Mouse (Mus musculus) liver, embryonic 14.5 days (tissue): ENCODE results near the gene Rapgef1. TPM values are rescaled to one million over a fixed set of nuclear protein-coding genes. Genes with fewer than 3 reads are reported as not detected.

Source experiments
- ATAC-seq: fragments of 200-750 bp; cut with Nextera tagmentation; 2 replicates; pipeline ENCODE4 v1.8.0; 2017; ENCODE audit warnings: moderate number of reproducible peaks, mild to moderate bottlenecking, moderate library complexity; ENCODE audit not compliant: insufficient read depth
- DNase-seq, 3 experiments: peaks; one replicate each; pipeline ENCODE4 v3.0.0-alpha.2; 2012 to 2013; ENCODE audit warnings: low read depth in 3 of 3, low spot score in 3 of 3
- H3K27ac ChIP-seq: fragments of 300-500 bp; sonication (generic); 2 replicates; pipeline ENCODE4 v1.5.1; 2014; ENCODE audit warnings: moderate library complexity, mild to moderate bottlenecking, control low read depth, inconsistent platforms
- H3K27me3 ChIP-seq: fragments of 300-500 bp; sonication (generic); 2 replicates; pipeline ENCODE4 v1.6.1; 2014; ENCODE audit warnings: mild to moderate bottlenecking, low read length, moderate library complexity; ENCODE audit not compliant: control insufficient read depth, insufficient read depth
- H3K36me3 ChIP-seq: fragments of 300-500 bp; sonication (generic); replicated peaks from 2 replicates; pipeline ENCODE4 v1.6.1; 2014; ENCODE audit warnings: low read depth; ENCODE audit not compliant: control insufficient read depth, insufficient read depth
- H3K4me1 ChIP-seq, 2 experiments: fragments of 200-500 bp in 1 of 2; fragments of 300-500 bp in 1 of 2; sonication (generic) in 1 of 2; replicated peaks; 2 replicates each; pipeline ENCODE4 v1.6.1; 2012 to 2014; ENCODE audit warnings: antibody characterized with exemption in 1 of 2, inconsistent platforms in 1 of 2, low read length in 1 of 2; ENCODE audit not compliant: control insufficient read depth in 2 of 2, insufficient read depth in 2 of 2
- H3K4me2 ChIP-seq: fragments of 300-500 bp; sonication (generic); 2 replicates; pipeline ENCODE4 v1.6.1; 2014; ENCODE audit warnings: low read depth, mild to moderate bottlenecking, control low read depth, moderate library complexity
- H3K4me3 ChIP-seq, 2 experiments: fragments of 200-500 bp in 1 of 2; fragments of 300-500 bp in 1 of 2; sonication (generic) in 1 of 2; 2 replicates each; pipeline ENCODE4 v1.5.1; 2012 to 2014; ENCODE audit warnings: low read depth in 2 of 2, low read length in 2 of 2, mild to moderate bottlenecking in 2 of 2, control low read depth in 1 of 2, inconsistent platforms in 1 of 2, moderate library complexity in 1 of 2; ENCODE audit not compliant: insufficient read depth in 1 of 2
- H3K9ac ChIP-seq: fragments of 300-500 bp; sonication (generic); replicated peaks from 2 replicates; pipeline ENCODE4 v1.6.1; 2014; ENCODE audit warnings: mild to moderate bottlenecking, control low read depth, moderate library complexity
- H3K9me3 ChIP-seq: fragments of 300-500 bp; sonication (generic); 2 replicates; pipeline ENCODE4 v1.6.1; 2016; ENCODE audit warnings: low read length, mixed read lengths; ENCODE audit not compliant: control insufficient read depth
- CTCF ChIP-seq: IDR thresholded peaks from 2 replicates; pipeline ENCODE4 v1.5.1; 2016; ENCODE audit warnings: antibody characterized with exemption, low read depth, control low read depth
- EP300 ChIP-seq: IDR thresholded peaks from 2 replicates; pipeline ENCODE4 v1.6.1; 2016; ENCODE audit warnings: antibody characterized with exemption, low read depth
- WGBS: fragments of 180-500 bp; shearing (Covaris S2); extraction: QIAGEN DNeasy Blood & Tissue Kit; methylation state at CpG from one replicate; pipeline ENCODE4 v1.1.7; 2014; ENCODE audit not compliant: insufficient replicate concordance; 5-methylcytosine and 5-hydroxymethylcytosine counted together
- polyA plus RNA-seq, 2 experiments: library from polyadenylated mRNA; depleted of rRNA in 1 of 2; stranded (reverse) in 1 of 2; unstranded in 1 of 2; fragments of >200 nt; fragmentation: Nextera tagmentation in 1 of 2; extraction: Ambion mirVana in 1 of 2; gene quantifications; 2 replicates each; pipeline versions ENCODE4 v1.2.1 to v1.2.3; 2012 to 2014

The Rapgef1 gene
- polyA plus RNA-seq, 2 experiments = 3.9 to 11.1 TPM

DNA sequence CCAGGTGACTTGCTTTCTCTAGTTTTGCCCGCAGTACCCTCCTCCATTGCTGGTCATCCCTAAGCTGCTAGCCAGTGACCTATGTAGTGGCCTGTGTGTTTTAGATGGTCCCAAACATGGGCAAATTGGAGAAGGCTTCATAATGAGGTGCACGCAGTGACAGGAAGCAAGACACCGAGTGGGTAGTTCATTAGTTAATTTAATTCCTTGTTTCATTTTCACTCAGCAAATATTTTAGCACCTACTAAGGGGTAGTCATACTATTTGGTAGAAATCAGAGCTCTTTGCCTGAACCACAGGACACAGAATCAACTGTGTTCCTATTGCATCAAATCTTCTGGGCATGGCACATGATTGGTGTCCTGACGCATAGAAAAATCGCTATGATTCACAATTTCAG is 35.9 kb downstream of the Rapgef1 start:
- no peak overlapping the region for H3K4me2 ChIP-seq
- no peak overlapping the region for H3K27ac ChIP-seq
- no peak for ATAC-seq
- H3K4me3 ChIP-seq = no peak overlapping the region
- H3K27me3 ChIP-seq = no peaks in the 10 kb centered on the region
- 72% methylated on average over 5 of the region's 5 CpGs for WGBS
- no peak overlapping the region for H3K9ac ChIP-seq
- no peaks in the 10 kb centered on the region; a peak in 1 of 4 replicates for H3K4me1 ChIP-seq
- no peak for DNase-seq
- TF ChIP-seq EP300 (no peak), CTCF (no peak)
- H3K9me3 ChIP-seq = no peaks in the 10 kb centered on the region
- no peaks in the 10 kb centered on the region for H3K36me3 ChIP-seq

DNA sequence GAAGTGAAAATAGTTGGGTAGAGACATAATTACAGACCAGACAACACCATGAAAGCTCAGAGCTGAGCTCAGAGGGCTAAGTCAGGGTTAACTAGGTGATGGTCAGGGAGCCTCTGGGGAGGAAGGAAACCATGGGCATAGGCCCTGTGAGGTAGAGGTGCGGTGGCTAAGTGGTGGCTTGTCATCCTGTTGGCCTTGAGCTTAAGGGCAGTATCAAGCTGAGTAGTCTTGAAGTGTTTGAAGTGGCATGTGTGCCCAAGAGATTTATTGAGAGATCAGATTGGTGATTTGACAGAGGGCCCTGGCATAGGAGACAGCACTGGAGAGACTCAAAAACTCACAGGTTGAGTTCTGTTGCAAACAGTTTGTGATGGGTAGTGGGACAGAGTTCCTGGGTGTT is 36.6 kb downstream of the Rapgef1 start:
- WGBS = 48% methylated on average over 1 of the region's 1 CpGs
- no peak for TF ChIP-seq EP300
- TF ChIP-seq CTCF = no peak
- Histone ChIP-seq H3K4me2 (no peak overlapping the region), H3K4me1 (peaks cover 0 to 6% of the 10 kb centered on the region in 2 experiments; a peak in 2 of 4 replicates), H3K27ac (no peak overlapping the region), H3K9ac (no peak overlapping the region), H3K4me3 (no peak overlapping the region), H3K36me3 (no peaks in the 10 kb centered on the region), H3K27me3 (no peaks in the 10 kb centered on the region), H3K9me3 (no peaks in the 10 kb centered on the region)
- ATAC-seq (no peak), DNase-seq (no peak)

DNA sequence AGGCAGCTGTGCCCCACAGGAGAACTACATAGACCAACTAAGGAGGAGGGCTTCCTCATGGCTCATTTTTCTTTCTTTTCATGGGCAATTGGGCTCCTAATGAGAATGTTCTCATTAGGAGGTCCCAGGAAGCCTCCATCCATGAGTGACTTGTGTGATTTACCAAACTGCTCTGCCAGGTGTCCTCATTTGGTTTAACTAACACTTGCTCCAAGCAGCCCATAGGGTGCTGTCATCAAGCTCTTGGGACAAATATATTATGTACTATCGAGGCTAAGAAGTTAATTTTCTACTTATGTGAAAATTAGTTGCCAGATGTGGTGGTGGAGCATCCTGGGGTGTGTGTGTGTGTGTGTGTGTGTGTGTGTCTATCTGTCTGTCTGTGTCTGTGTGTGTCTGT is 37.6 kb downstream of the Rapgef1 start:
- Histone ChIP-seq H3K4me1 (peaks cover 0 to 14% of the 10 kb centered on the region in 2 experiments; a peak in 2 of 4 replicates), H3K36me3 (no peaks in the 10 kb centered on the region), H3K27ac (no peak overlapping the region), H3K9ac (no peak overlapping the region), H3K27me3 (no peaks in the 10 kb centered on the region), H3K4me2 (no peak overlapping the region), H3K9me3 (no peaks in the 10 kb centered on the region), H3K4me3 (no peak overlapping the region)
- ATAC-seq (no peak), DNase-seq (no peak)
- no peak for TF ChIP-seq CTCF
- no peak for TF ChIP-seq EP300
- 64% methylated on average over 1 of the region's 1 CpGs for WGBS

DNA sequence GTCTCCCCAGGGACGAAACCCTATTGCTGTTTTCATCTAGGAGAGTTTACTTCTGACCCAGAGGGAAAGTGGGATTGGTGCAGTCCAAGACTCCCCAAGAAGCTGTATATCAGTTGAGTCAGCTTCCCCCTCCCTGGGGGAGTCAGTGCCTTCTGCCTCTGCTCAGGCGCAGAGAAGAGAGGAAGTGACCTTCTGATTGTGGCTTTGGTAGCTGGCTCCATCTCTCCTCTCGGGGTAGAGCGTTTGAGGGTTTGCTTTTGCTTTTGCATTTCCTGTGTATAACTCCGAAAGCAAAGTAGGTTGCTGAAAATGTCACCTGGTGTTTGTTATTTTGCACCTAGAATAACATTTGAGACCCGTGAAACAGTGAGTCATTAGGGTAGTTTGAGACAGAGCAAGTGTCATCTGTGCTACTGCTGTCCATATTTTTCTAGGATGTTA is 42.3 kb downstream of the Rapgef1 start:
- WGBS = 14% methylated on average over 6 of the region's 6 CpGs
- H3K4me1 ChIP-seq = peaks cover 2 to 34% of the 10 kb centered on the region in 2 experiments
- DNase-seq = no peak
- H3K27ac ChIP-seq = no peak overlapping the region
- ATAC-seq = no peak
- H3K36me3 ChIP-seq = no peaks in the 10 kb centered on the region
- H3K27me3 ChIP-seq = no peaks in the 10 kb centered on the region
- no peak overlapping the region for H3K4me2 ChIP-seq
- H3K4me3 ChIP-seq = no peak overlapping the region
- TF ChIP-seq EP300 (no peak), CTCF (no peak)
- no peak overlapping the region for H3K9ac ChIP-seq
- no peaks in the 10 kb centered on the region for H3K9me3 ChIP-seq

DNA sequence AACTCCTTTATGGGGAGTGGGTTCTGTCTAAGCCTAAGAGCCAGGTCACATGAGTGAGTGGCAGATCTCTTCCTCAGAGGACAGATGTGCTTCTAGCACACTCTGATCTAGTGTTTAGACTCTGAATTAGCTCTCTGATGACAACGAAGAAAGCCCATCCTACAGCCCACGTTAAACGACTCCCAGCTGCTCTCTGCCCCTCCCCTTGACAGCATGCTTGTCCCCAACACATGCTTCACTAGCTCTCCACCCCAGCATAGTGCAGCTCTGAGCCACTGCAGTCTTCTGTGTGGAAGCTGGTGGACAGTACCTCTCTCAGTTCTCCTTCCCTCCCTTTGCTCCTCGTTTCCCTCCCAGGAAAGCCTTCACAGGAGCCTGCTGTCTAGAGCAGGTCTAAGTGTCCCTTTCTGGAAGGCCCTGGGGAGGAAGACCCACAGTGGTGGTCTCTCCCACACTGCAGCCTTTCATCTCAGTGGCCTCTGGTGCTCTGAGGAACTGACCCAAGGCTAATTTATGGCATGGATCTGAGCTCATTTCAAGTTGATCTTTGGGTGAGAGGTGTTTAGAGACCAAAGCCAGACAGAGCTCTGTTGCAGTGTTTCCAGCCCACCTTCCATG is 43.8 kb downstream of the Rapgef1 start:
- Histone ChIP-seq H3K9ac (no peak overlapping the region), H3K27me3 (no peaks in the 10 kb centered on the region), H3K36me3 (no peaks in the 10 kb centered on the region), H3K4me2 (no peak overlapping the region), H3K9me3 (no peaks in the 10 kb centered on the region), H3K27ac (no peak overlapping the region), H3K4me3 (no peak overlapping the region), H3K4me1 (peaks cover 2 to 37% of the 10 kb centered on the region in 2 experiments)
- WGBS = 24% methylated on average over 4 of the region's 4 CpGs
- DNase-seq = no peak
- no peak for ATAC-seq
- no peak for TF ChIP-seq CTCF
- TF ChIP-seq EP300 = no peak
